Mouse (Mus musculus) liver, embryonic 13.5 days (tissue): ENCODE measurements around the gene Hrh3. TPM values are rescaled to one million over a fixed set of nuclear protein-coding genes. Genes with fewer than 3 reads are reported as not detected.

ENCODE experiments used
- ATAC-seq: fragments of 200-750 bp; cut with Nextera tagmentation; 2 replicates; pipeline ENCODE4 v1.8.0; 2017; ENCODE audit warnings: low read depth, mild to moderate bottlenecking, moderate number of reproducible peaks, moderate library complexity
- DNase-seq: peaks from one replicate; pipeline ENCODE4 v3.0.0; 2022
- H3K27ac ChIP-seq: fragments of 300-500 bp; sonication (generic); 2 replicates; pipeline ENCODE4 v1.5.1; 2015; ENCODE audit warnings: moderate library complexity, mild to moderate bottlenecking, inconsistent platforms
- H3K27me3 ChIP-seq: fragments of 300-500 bp; sonication (generic); 2 replicates; pipeline ENCODE4 v1.6.1; 2015; ENCODE audit warnings: mild to moderate bottlenecking, inconsistent platforms
- H3K36me3 ChIP-seq: fragments of 300-500 bp; sonication (generic); 2 replicates; pipeline ENCODE4 v1.6.1; 2015; ENCODE audit warnings: mild to moderate bottlenecking, inconsistent platforms
- H3K4me1 ChIP-seq: fragments of 300-500 bp; sonication (generic); replicated peaks from 2 replicates; pipeline ENCODE4 v1.6.1; 2015; ENCODE audit warnings: inconsistent platforms
- H3K4me2 ChIP-seq: fragments of 300-500 bp; sonication (generic); 2 replicates; pipeline ENCODE4 v1.6.1; 2015; ENCODE audit warnings: inconsistent platforms, mild to moderate bottlenecking, moderate library complexity
- H3K4me3 ChIP-seq: fragments of 300-500 bp; sonication (generic); replicated peaks from 2 replicates; pipeline ENCODE4 v1.5.1; 2015; ENCODE audit warnings: mild to moderate bottlenecking, inconsistent platforms
- H3K9ac ChIP-seq: fragments of 300-500 bp; sonication (generic); 2 replicates; pipeline ENCODE4 v1.6.1; 2015; ENCODE audit warnings: mild to moderate bottlenecking, inconsistent platforms
- H3K9me3 ChIP-seq: fragments of 300-500 bp; sonication (generic); replicated peaks from 2 replicates; pipeline ENCODE4 v1.6.1; 2016; ENCODE audit warnings: inconsistent platforms
- WGBS: fragments of 180-500 bp; shearing (Covaris S2); methylation state at CpG from one replicate; pipeline ENCODE4 v1.1.7; 2015; ENCODE audit not compliant: insufficient replicate concordance; 5-methylcytosine and 5-hydroxymethylcytosine counted together
- polyA plus RNA-seq: library from polyadenylated mRNA; unstranded; fragments of >200 nt; fragmentation: Nextera tagmentation; extraction: Ambion mirVana; gene quantifications from 2 replicates; pipeline ENCODE4 v1.2.1, GENCODE M21; 2015

Hrh3 gene
- polyA plus RNA-seq, 1 experiment from 2014 or later: not detected

DNA sequence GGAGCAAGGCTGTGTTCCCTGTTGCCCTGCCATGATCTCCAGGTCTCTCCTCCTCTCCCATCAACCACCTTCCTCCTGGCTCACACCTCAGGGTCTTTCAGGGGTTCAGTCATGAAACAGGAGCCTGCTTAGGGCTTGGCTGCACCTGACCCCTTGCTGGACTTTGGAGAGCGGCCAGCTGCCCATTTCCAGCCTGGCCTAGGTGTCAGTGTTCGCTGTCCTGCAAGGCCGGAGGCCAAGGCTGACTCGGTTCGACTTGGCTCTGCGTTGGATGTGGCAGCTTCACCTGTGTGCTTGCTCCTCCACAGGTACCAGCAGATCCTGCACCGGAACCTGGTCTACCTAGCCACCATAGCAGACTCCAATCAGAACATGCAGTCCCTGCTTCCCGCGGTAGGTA lies 51.3 kb downstream of the Hrh3 start:
- ATAC-seq: no peak
- H3K4me1 ChIP-seq: peaks cover 3% of the 10 kb centered on the region; the same call in 1 of the 2 replicates

DNA sequence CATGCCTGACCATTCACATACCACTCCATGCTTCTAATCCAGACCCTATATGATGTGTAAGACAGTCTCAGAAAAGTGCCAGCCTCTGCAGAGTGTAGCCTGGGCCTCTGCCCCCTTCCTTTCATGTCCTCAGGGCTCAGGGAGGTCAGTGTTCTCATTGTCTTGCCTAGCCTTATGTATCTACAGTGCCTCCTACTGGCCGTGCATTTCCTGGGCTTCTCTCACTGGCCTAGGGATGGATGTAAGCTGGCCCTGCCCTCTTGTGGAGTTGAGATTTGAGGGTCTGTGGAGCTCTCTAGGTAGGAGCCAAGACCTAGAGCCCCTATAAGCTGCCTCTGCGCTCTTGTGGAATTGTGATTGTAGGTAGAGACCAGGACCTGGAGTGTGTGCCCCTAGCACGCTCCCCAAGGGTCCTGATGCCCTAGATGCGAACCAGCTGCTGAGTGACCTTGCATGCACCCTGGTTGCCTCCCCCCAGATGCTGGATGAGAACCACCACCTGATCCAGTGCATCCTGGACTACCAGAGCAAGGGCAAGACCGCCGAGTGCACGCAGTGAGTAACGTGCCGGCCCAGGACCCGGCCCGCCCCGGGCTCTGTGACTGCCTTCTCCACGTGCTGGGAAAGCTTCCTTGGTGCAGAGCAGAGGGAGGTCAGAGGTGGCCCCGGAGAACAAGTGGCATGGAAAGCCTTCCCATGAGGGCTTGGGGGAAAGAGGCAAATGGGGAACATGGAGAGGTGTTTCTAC lies 52.1 kb downstream of the Hrh3 start:
- no peak; the same call in 1 of the 2 replicates for ATAC-seq
- Histone ChIP-seq H3K27me3 (no peaks in the 10 kb centered on the region), H3K27ac (no peak overlapping the region), H3K9me3 (no peaks in the 10 kb centered on the region), H3K4me2 (no peak overlapping the region), H3K4me1 (peaks cover 3% of the 10 kb centered on the region; the same call in 1 of the 2 replicates), H3K9ac (no peak overlapping the region), H3K36me3 (peaks cover 13% of the 10 kb centered on the region), H3K4me3 (no peak overlapping the region)
- DNase-seq: no peak
- 83% methylated on average over 14 of the region's 14 CpGs for WGBS

More for the DNA sequence above, 51.3 kb downstream of the Hrh3 start:
- Histone ChIP-seq H3K36me3 (peaks cover 20% of the 10 kb centered on the region), H3K4me2 (no peak overlapping the region), H3K9me3 (no peaks in the 10 kb centered on the region), H3K9ac (no peak overlapping the region), H3K27ac (no peak overlapping the region), H3K27me3 (no peaks in the 10 kb centered on the region), H3K4me3 (no peak overlapping the region)
- WGBS: 85% methylated on average over 9 of the region's 9 CpGs
- no peak for DNase-seq

GRCm38 (mm10) chr2:180050986-180051385 lies 53.3 kb downstream of the Hrh3 start:
- H3K27me3 ChIP-seq: no peaks in the 10 kb centered on the region
- H3K9me3 ChIP-seq: no peaks in the 10 kb centered on the region
- H3K4me1 ChIP-seq: peaks cover 3% of the 10 kb centered on the region; the same call in 1 of the 2 replicates
- no peak overlapping the region for H3K27ac ChIP-seq
- no peak overlapping the region for H3K9ac ChIP-seq
- peaks cover 12% of the 10 kb centered on the region for H3K36me3 ChIP-seq
- ATAC-seq: peak; percentile 57
- no peak overlapping the region for H3K4me2 ChIP-seq
- peak; percentile 66 for DNase-seq
- no peak overlapping the region for H3K4me3 ChIP-seq
- 25% methylated on average over 5 of the region's 5 CpGs for WGBS

Other genes with a start within 250 kb of the Hrh3 start
- 2.0 and 2.1 TPM in 2 replicates for gene Taf4, start 127.8 kb downstream of the Hrh3 start, polyA plus RNA-seq
- 2.0 and 2.1 TPM in 2 replicates for gene Lsm14b, start 79.5 kb downstream of the Hrh3 start, polyA plus RNA-seq
- 423 and 429 TPM in 2 replicates for gene Psma7, start 62.1 kb downstream of the Hrh3 start, polyA plus RNA-seq
- 0.77 and 0.87 TPM in 2 replicates for gene Ss18l1, start 62.0 kb downstream of the Hrh3 start, polyA plus RNA-seq
- 14.7 and 15.2 TPM in 2 replicates for gene Mtg2, start 33.9 kb downstream of the Hrh3 start, polyA plus RNA-seq
- 10.1 and 10.4 TPM in 2 replicates for gene Osbpl2, start 14.8 kb upstream of the Hrh3 start, polyA plus RNA-seq
- 151 and 159 TPM in 2 replicates for gene Adrm1, start 67.0 kb upstream of the Hrh3 start, polyA plus RNA-seq
- 1.5 and 1.9 TPM in 2 replicates for gene Lama5, start 121.4 kb upstream of the Hrh3 start, polyA plus RNA-seq
- gene Rps21, start 152.9 kb upstream of the Hrh3 start, polyA plus RNA-seq: 525 and 552 TPM in 2 replicates
- 4.2 and 4.4 TPM in 2 replicates for gene Cables2, start 169.0 kb upstream of the Hrh3 start, polyA plus RNA-seq
- not detected in 2 replicates for gene Rbbp8nl, start 185.4 kb upstream of the Hrh3 start, polyA plus RNA-seq
- 0.76 and 0.90 TPM in 2 replicates for gene Gata5, start 230.2 kb upstream of the Hrh3 start, polyA plus RNA-seq